Mouse (Mus musculus) CD4-positive, CD25-positive, alpha-beta regulatory T cell, adult 2 months (primary cell): Measurements from ENCODE around the gene Gm42742.
A peak's percentile ranks its signal among the peaks of the same experiment; 100 is the strongest.

Experiments
- DNase-seq: peaks from one replicate; pipeline ENCODE4 v3.0.0-alpha.2; 2012; ENCODE audit warnings: low read depth, low spot score

The Gm42742 gene

DNA sequence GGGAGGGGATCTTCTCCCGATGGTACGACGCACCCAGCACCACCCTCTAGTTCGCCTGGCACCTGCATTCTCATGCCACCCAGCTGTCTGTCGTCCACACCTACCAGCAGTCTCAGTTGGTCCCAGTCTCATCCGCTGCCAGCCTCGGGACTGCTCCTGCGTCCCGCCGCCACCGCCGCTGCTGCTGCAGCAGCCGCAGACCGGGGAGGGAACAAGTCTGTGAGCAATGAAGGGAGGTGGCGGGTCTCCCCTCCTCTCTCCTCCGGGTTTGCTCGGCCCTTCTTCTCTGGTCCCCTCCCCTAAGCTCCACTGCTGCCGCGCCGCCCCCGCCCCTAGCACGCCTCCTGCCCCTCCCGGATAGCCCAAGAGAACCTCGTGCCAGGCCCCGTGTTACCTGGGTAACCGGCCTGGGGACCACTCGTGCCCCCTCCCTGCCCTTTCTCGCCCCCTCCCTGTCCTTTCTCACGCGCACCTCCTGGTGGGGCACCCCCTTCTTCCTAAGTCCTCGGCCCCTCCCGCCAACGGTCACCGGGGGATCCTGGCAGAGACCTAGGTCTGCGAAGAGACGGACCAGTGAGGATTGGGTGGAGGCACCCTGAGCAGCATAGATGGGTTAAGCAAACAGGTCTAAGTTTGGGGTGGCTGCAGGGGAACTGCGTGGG, at the start of gene Gm42742, which contains the start of gene Prrt2:
Gm42742 (minus strand) TSS at position 197 of the 662 bp plus-strand sequence.
Prrt2 (minus strand) TSS at position 311 of the 662 bp plus-strand sequence.
- DNase-seq, result peak; percentile 77

GRCm38 (mm10) chr7:127066317-127066716, 45.4 kb upstream of the Gm42742 start:
- DNase-seq, result no peak

GRCm38 (mm10) chr7:127065538-127065937, 44.6 kb upstream of the Gm42742 start:
- no peak for DNase-seq

DNA sequence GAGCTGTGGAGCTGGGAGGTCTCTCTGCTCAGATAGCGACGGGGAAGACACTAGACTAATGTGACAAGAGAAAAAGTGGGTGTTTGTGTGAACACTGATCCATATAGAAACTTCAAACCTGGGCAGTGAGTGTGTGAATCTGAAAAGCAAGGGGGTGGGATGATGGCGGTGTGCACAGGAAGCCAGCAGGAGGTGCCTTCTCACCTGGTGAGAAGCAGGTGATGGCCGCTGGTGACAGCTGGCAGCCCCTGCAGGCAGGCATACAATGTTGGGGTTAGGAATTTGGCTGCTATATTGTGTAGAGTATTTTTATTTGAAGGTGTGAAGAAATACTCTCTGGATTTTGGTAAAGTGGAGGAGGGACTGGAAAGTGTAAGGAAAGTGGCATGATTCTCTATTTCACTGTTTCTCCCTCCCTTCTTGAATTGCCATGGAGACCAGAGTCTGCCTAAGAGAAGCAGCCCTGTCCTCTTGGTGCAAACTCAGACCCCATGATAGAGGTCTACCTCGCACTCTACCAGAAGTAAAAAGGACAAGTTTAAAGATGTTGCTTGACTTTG, 34.2 kb upstream of the Gm42742 start:
- peak; percentile 43 for DNase-seq

DNA sequence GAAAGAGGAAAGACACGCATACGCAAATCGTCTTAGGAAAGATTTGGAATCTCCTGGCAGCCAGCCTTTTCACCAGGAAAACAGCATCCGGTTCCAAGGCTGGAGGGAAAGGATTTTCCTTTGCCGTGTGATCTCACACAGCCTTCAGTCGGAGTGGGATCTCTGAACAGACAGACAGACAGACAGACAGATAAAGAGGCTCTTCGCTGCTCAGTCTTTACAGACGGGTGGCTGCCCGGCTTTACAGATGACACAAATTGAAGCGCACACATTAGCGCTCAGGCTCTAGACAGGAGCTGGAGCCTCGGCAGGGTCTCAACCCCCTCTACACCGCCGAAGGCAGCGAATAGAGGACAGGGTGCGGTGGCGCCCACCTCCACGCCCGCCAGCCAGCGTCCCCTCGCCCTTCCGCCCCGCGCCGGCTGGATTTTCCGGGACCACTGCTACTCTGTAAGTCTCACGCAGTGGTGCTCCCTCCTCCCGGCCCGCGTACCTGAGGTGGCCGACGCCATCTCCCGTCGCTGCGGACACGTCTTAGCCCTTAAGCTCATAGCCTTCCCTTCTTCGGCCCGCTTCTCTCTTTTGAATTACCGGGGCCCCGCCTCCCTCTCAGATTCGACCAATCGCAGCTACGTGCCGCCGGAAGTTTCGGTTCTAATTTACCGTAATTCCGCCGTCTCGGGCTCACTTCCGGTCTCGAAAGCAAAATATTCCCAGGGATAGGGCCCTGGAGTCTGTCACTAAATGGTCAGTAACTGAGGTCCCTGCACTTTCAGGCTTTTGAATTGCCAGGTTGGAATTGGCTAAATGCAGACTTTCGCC, 21.2 kb upstream of the Gm42742 start, which contains the start of gene Kif22:
Kif22 (minus strand) TSS at position 621 of the 822 bp plus-strand sequence.
- peak; percentile 90 for DNase-seq

GRCm38 (mm10) chr7:127031244-127031643, 10.3 kb upstream of the Gm42742 start:
- DNase-seq, result peak; percentile 55

GRCm38 (mm10) chr7:127030172-127030571, 9.3 kb upstream of the Gm42742 start:
- no peak for DNase-seq

DNA sequence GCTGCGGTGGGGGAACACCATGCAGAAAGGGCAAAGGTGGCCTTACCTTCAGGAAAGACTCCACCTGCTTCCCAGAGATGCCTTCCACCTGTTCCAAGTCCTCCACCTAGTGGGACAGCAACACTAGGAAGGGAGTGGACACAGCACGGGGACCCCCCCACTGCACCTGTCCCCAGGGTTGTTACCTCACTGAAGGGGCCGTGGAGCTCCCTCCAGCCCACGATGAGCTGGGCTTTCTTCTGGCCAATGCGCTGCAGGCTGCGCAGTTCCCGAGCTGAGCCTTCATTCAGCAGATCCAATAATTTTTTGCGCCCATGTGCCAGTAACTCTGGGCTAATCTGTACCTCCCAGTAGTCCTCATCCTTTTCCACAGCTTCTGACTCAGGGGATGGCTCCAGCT, 7.0 kb upstream of the Gm42742 start:
- no peak for DNase-seq

DNA sequence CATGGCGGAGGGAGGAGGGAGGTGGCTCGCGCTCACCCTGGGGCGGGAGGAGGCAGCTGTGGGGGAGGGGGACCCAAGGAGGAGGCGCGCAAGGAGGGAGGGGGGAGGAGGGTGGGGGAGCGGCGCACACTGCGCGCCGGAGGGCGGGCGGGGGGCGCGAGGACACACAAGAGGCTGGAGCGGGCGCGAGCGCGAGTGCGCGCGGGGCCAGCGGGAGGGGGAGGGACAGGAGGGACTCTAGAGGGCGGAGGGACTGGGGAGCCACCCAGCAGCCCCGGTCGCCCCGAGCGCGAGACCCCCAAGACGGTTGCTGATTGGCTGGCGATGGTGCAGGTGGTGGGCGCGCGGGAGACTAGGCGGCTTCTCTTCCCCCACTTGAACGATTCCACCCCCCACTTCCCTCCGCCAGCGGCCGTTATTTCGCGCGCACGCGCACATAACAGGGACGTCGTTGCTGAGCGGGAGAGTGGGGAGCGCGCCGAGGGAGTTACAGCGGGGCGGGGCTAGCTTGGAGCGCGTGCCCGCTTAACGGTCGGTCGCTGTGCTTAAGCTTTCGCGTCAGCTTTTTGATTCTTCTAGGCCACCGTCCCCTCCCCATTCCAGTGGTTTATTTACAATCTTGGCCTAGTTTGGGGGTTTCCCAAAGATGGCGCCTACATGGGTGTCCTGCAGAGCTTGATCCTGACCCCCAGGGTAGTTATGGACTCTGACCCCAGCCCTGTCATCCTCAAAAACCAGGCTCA, 6.3 kb upstream of the Gm42742 start, which contains the start of gene Maz:
Maz (minus strand) TSS at position 54 of the 743 bp plus-strand sequence.
- DNase-seq, result peak; percentile 100

- no peak for DNase-seq
These were observed 5.7 kb upstream of the Gm42742 start for GRCm38 (mm10) chr7:127026616-127026983.

DNA sequence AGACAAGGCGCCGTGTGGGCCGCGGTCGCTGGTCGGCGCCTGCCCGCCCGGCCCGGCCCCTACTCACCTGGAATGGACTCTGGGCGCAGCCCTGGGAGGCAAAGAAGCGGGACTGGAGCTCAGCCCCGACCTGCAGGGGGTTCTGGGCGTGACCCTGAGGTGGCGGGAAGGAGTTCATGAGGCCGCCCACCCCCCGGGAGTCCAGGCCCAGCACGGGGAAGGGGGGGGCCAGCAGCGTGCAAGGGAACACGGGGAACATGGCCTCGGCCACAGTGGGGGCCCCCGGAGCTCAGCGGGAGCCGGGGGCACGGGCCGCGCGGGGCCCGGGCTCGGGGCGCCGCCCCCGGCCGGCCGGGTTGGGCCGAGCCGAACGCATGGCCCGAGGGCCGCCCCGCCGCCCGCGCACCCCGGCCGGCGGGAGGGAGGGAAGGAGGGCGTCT, 5.3 kb upstream of the Gm42742 start:
- DNase-seq, result peak; percentile 80

- DNase-seq, result peak; percentile 73
These were observed 4.8 kb upstream of the Gm42742 start for GRCm38 (mm10) chr7:127025556-127026160.

- peak; percentile 90 for DNase-seq
These were observed 4.1 kb upstream of the Gm42742 start for GRCm38 (mm10) chr7:127024755-127025555.

- DNase-seq, result peak; percentile 70
These were observed 3.2 kb upstream of the Gm42742 start for GRCm38 (mm10) chr7:127023896-127024690.

GRCm38 (mm10) chr7:127023272-127023691, 2.4 kb upstream of the Gm42742 start:
- no peak for DNase-seq

GRCm38 (mm10) chr7:127022528-127023271, 1.8 kb upstream of the Gm42742 start:
- DNase-seq, result no peak

DNA sequence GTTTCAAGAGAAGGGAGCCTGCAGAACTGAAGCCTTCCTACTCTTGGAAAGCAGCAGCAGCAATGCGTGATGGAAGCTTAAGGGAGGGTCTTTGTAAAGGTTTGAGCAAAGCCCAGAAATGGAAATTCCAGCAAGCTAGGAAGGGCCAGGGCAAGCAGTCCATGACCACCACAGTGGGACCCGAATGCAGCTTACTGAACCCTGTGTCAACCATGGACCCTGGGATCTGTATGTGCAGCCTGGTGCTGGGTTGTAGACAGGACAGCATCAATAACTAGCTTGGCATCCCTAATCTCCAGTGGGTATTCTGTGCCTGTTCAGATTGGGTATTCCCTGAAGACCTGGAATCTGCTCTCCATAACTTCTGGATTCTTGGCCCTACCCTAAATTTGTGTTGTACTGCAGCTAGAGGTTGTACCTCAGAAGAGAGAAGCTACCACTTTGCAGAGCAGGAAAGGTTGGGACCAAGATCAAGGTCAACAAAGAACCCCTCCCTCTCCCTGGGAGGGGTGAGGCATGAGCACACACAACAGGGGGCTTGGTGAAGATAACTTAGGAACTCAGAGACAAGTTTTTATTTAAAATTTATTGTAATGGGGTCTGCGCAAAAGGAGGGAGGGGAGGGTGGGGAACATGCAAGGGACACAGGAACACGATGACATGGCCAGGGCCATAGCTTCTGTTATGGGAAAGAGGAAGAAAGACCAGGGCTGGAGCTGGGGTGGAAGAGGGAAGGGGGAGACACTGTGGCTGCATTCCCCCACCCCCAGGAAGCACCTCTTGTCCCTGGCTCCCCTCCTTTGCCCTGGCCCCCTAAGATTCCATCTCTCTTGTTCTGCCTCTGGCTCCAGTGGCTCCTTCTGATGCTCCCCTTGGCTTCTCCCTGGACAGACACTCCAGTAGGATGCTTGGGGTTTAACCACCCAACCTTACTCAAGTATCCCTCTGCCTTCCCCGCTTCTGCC, 948 bp upstream of the Gm42742 start:
- peak; percentile 19 for DNase-seq

DNA sequence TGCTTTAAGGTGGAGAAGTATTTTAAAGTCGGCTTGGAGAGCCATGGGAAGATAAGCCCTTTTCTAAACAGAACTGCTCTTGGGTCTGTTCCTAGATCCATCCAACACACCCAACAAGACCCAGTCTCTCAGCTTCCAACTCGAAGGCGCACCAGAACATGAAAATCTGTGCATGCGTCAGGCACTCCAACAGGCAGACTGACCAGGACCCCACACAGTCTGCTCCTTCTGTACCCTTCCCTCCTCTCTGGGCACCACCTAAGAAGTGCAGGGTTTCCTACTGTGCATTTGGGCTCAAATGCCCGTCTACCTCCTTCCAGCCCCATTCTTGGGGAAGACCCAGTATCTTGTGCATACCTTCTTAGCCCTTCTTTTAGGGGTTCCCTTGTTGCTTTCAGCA, 406 bp downstream of the Gm42742 start:
- no peak for DNase-seq
